Comparison of ENCODE assay signal across 7 mouse cellular contexts in the genomic region with DNA sequence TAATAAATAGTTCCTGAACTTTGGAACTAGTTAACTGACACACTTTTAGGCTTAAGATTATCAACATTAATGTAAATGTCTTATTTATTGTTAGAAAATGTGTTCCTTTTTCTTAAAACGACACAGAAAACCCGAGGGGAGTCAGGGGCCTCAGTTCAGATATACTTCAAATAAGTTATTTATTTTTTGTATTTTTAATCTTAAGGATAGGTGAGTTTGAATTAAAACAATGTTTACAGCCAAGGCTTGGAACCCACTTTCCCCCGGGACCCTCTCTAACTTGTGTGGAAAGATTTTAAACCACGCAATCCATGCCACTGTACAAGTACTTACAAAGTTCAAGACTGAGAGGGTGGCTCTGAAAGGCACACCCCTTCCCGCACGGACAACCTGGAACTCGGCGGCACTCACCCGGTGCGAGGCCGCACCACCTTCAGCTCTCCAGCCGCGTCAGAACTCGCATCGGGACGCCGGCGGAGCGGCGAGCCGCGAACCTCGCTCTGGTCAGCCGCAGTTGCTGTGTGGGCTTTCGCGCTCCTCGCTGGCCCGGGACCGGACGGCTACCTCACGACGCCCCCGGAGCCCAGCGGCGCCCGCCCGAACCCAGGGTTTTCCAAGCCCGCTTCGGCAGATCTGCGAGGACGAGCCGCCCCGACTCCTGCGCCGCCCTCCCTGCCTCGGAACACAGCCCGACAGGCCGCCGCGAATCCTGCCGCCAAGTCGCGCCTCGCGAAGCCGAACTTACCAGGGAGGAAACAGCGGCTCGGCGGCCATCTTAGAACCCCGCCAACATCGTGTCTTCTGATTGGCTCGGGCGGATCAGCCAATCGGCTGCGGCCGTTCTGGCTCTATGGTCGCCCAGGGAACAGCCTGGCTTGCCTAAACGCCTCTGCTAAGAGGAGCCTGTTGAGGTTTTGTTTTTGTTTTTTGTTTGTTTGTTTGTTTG. TPM values are rescaled to one million over a fixed set of nuclear protein-coding genes. Genes with fewer than 3 reads are reported as not detected.
DNase-seq lines count a peak whose midpoint lies in the region; ATAC-seq lines count a peak whose summit lies in the region.

TSS of gene Fam204a (minus strand) at position 803 of the 946 bp plus-strand sequence.

- peak; percentile 99 for ATAC-seq in limb, embryonic 11.5 days (ENCODE audit: insufficient number of reproducible peaks, low FRiP score, low TSS enrichment, low read depth)
- ATAC-seq in midbrain, embryonic 14.5 days (ENCODE audit: low FRiP score, low TSS enrichment): peak; percentile 99

- H3K9me3 ChIP-seq in embryonic facial prominence, embryonic 10.5 days: no peaks in the 10 kb centered on the region
- H3K9me3 ChIP-seq in limb, embryonic 11.5 days (ENCODE audit: control insufficient read depth, low read length): no peaks in the 10 kb centered on the region
- H3K9me3 ChIP-seq in midbrain, embryonic 14.5 days (ENCODE audit: control insufficient read depth, low read length): no peaks in the 10 kb centered on the region

- H3K9ac ChIP-seq in limb, embryonic 11.5 days (ENCODE audit: low read length): peak within 1 kb of the TSS; percentile 97
- peak within 1 kb of the TSS; percentile 81 for H3K9ac ChIP-seq in midbrain, embryonic 14.5 days (replicated peaks; ENCODE audit: low read length)

- DNase-seq in adrenal gland, postnatal 10 days: peak; percentile 97
- peak; percentile 96 for DNase-seq in embryonic facial prominence, embryonic 10.5 days (ENCODE audit: low spot score)
- DNase-seq in heart, adult 11 months: peak; percentile 100
- peak; percentile 98 for DNase-seq in kidney, adult 18-20 months
- DNase-seq in limb, embryonic 11.5 days (ENCODE audit: low spot score): peak; percentile 99
- peak; percentile 98 for DNase-seq in midbrain, embryonic 14.5 days
- peak; percentile 88 to 93 for DNase-seq in spleen, adult 18-20 months

- under 1% methylated on average over 68 of the region's 68 CpGs for WGBS in embryonic facial prominence, embryonic 10.5 days
- under 1% methylated on average over 63 of the region's 68 CpGs for WGBS in limb, embryonic 11.5 days
- under 1% methylated on average over 68 of the region's 68 CpGs for WGBS in midbrain, embryonic 14.5 days

- peaks cover 4% of the 10 kb centered on the region; the same call in 1 of the 2 replicates for H3K27me3 ChIP-seq in embryonic facial prominence, embryonic 10.5 days (replicated peaks; ENCODE audit: low read depth, poor library complexity, severe bottlenecking)
- no peaks in the 10 kb centered on the region for H3K27me3 ChIP-seq in limb, embryonic 11.5 days (ENCODE audit: control insufficient read depth, insufficient read depth, low read length)
- H3K27me3 ChIP-seq in midbrain, embryonic 14.5 days (ENCODE audit: control insufficient read depth, insufficient read depth, low read length): no peaks in the 10 kb centered on the region

- H3K4me2 ChIP-seq in limb, embryonic 11.5 days (ENCODE audit: low read depth, severe bottlenecking): peak within 1 kb of the TSS; percentile 45
- H3K4me2 ChIP-seq in midbrain, embryonic 14.5 days (ENCODE audit: low read length): peak within 1 kb of the TSS; percentile 59

- peak within 1 kb of the TSS; percentile 83 for H3K4me3 ChIP-seq in embryonic facial prominence, embryonic 10.5 days
- peak within 1 kb of the TSS; percentile 86 for H3K4me3 ChIP-seq in limb, embryonic 11.5 days (ENCODE audit: low read depth, low read length)
- peak within 1 kb of the TSS; percentile 88 for H3K4me3 ChIP-seq in midbrain, embryonic 14.5 days (replicated peaks; ENCODE audit: low read depth, low read length)

- peaks cover 12% of the 10 kb centered on the region for H3K4me1 ChIP-seq in embryonic facial prominence, embryonic 10.5 days
- peaks cover 7% of the 10 kb centered on the region; the same call in 1 of the 2 replicates for H3K4me1 ChIP-seq in limb, embryonic 11.5 days (ENCODE audit: control insufficient read depth, insufficient read depth, low read length)
- peaks cover 13% of the 10 kb centered on the region for H3K4me1 ChIP-seq in midbrain, embryonic 14.5 days (ENCODE audit: control insufficient read depth, insufficient read depth, low read length)

- peaks cover 19% of the 10 kb centered on the region for H3K36me3 ChIP-seq in embryonic facial prominence, embryonic 10.5 days (replicated peaks)
- H3K36me3 ChIP-seq in limb, embryonic 11.5 days (ENCODE audit: control insufficient read depth, insufficient read depth, low read length): no peaks in the 10 kb centered on the region
- no peaks in the 10 kb centered on the region for H3K36me3 ChIP-seq in midbrain, embryonic 14.5 days (ENCODE audit: control insufficient read depth, insufficient read depth, low read length)

- H3K27ac ChIP-seq in embryonic facial prominence, embryonic 10.5 days (replicated peaks): peak within 1 kb of the TSS; percentile 96
- peak within 1 kb of the TSS; percentile 98 for H3K27ac ChIP-seq in limb, embryonic 11.5 days (replicated peaks; ENCODE audit: low read depth, low read length)
- H3K27ac ChIP-seq in midbrain, embryonic 14.5 days (replicated peaks; ENCODE audit: low read depth, low read length): peak within 1 kb of the TSS; percentile 97

RNA-seq across cellular contexts. Expression of gene Fam204a, which starts in this region (rescaled TPM):
- 10 to 100 TPM; 31.3 to 40.2 TPM for total RNA-seq in adrenal gland, postnatal 10 days (2021)
- polyA plus RNA-seq in embryonic facial prominence, embryonic 10.5 days (2016; fragmentation: Nextera tagmentation; extraction: Ambion mirVana): 52.2 and 55.8 TPM in 2 replicates
- 64.6 and 73.0 TPM in 2 replicates for polyA plus RNA-seq in limb, embryonic 11.5 days (2014; fragmentation: Nextera tagmentation; extraction: Ambion mirVana)
- polyA plus RNA-seq in midbrain, embryonic 14.5 days (2014; fragmentation: Nextera tagmentation; extraction: Ambion mirVana): 91.5 and 98.1 TPM in 2 replicates

Comparison
In these comparisons a context has a peak if more than half of its experiments do, and no peak if none do; other contexts are left out.
1. Peak in every context shown above with its lines: DNase-seq, ATAC-seq, H3K4me3 ChIP-seq and H3K27ac ChIP-seq.